ENCODE assay signal across 19 mouse cellular contexts in genomic region chr19:57012068-57012467, GRCm38 (mm10). TPM values are rescaled to one million over a fixed set of nuclear protein-coding genes. Genes with fewer than 3 reads are reported as not detected.
"Had no signal": no experiment of that assay in that cellular context is flagged by ENCODE, and none has a peak within 500 bp of the region (broad histone marks: within the 10 kb centered on the region; RNA-seq: fewer than 3 reads in every experiment).

No protein-coding gene starts in this region.

- H3K4me3 ChIP-seq: lung, embryonic 15.5 days; megakaryocyte, embryonic 14.5 days; midbrain, embryonic 13.5 days; midbrain, embryonic 15.5 days; neural tube, embryonic 12.5 days had no signal

- ATAC-seq: liver, postnatal 0 days; lung, postnatal 0 days; midbrain, embryonic 13.5 days; midbrain, embryonic 15.5 days had no signal

- H3K9ac ChIP-seq: liver, postnatal 0 days; lung, embryonic 15.5 days; midbrain, embryonic 13.5 days; midbrain, embryonic 15.5 days; neural tube, embryonic 12.5 days had no signal

- H3K9me3 ChIP-seq: lung, embryonic 15.5 days; megakaryocyte, embryonic 14.5 days; midbrain, embryonic 13.5 days; midbrain, embryonic 15.5 days; neural tube, embryonic 12.5 days had no signal

- DNase-seq: liver, postnatal 0 days; lung, adult 2 months; lung, postnatal 14 days; lung, postnatal 36 days; right cerebral cortex, postnatal 14 days; thymus, adult 2 months; thymus, postnatal 25 days; thymus, postnatal 4 days had no signal

- H3K36me3 ChIP-seq: lung, embryonic 15.5 days; midbrain, embryonic 13.5 days; midbrain, embryonic 15.5 days; neural tube, embryonic 12.5 days had no signal

- H3K4me2 ChIP-seq: lung, embryonic 15.5 days; midbrain, embryonic 11.5 days; midbrain, embryonic 13.5 days; midbrain, embryonic 15.5 days; neural tube, embryonic 12.5 days had no signal

- H3K27me3 ChIP-seq: lung, embryonic 15.5 days had no signal

- H3K27ac ChIP-seq: lung, embryonic 15.5 days; macrophage; midbrain, embryonic 13.5 days; midbrain, embryonic 15.5 days; neural tube, embryonic 12.5 days had no signal

RNA-seq across cellular contexts. Expression of gene Afap1l2, which starts 4.0 kb away (rescaled TPM):
- total RNA-seq: megakaryocyte progenitor cell, adult 5-6 weeks; monocyte, adult 5-6 weeks; neutrophil, adult 5-6 weeks had no signal
- polyA plus RNA-seq: macrophage had no signal
